In the genomic region with DNA sequence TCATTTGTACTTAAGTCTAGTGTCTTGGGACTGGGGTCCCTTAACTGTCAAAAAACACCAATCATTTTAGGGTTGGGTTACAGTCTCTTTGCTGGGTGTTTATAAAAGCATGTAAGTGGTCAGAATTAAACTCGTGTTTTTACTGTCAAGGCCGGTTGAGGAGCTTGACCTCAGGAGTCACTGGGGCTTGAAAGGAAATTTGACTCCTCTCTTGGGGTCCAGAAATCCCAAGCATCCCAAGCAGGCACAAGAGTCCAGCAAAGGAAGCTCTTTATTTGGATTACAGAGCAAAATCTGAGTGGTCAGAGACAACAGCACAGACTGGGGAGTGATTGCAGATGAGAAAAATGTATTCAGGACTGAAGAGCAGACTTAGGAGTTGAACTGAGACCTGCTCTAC, we compare ENCODE assay signal across 19 mouse cellular contexts. TPM values are rescaled to one million over a fixed set of nuclear protein-coding genes. Genes with fewer than 3 reads are reported as not detected.
"Had no signal": no experiment of that assay in that cellular context is flagged by ENCODE, and none has a peak within 500 bp of the region (broad histone marks: within the 10 kb centered on the region; RNA-seq: fewer than 3 reads in every experiment).

No protein-coding gene starts in this region.

- H3K4me3 ChIP-seq: limb, embryonic 15.5 days; liver, embryonic 12.5 days; midbrain, embryonic 15.5 days; neural tube, embryonic 13.5 days had no signal

- H3K27me3 ChIP-seq: limb, embryonic 15.5 days; liver, embryonic 12.5 days; midbrain, embryonic 15.5 days; neural tube, embryonic 13.5 days had no signal

- H3K9me3 ChIP-seq: limb, embryonic 15.5 days; midbrain, embryonic 15.5 days; neural tube, embryonic 13.5 days had no signal

- H3K4me1 ChIP-seq: limb, embryonic 15.5 days; liver, embryonic 12.5 days; midbrain, embryonic 15.5 days; neural tube, embryonic 13.5 days had no signal

- H3K9ac ChIP-seq: limb, embryonic 15.5 days; liver, embryonic 12.5 days; lung, embryonic 14.5 days; midbrain, embryonic 15.5 days; neural tube, embryonic 13.5 days had no signal

- DNase-seq: kidney, adult 18-20 months; kidney, postnatal 14 days; layer of hippocampus, adult 9-11 months; layer of hippocampus, postnatal 36 days; lung, embryonic 14.5 days; lung, postnatal 10 days; lung, postnatal 4 days; retina, postnatal 1 day; right cerebral cortex, postnatal 4 days; spleen, adult 18-20 months; thymus, adult 2 months; thymus, postnatal 25 days had no signal

- H3K27ac ChIP-seq: limb, embryonic 15.5 days; liver, embryonic 12.5 days; midbrain, embryonic 15.5 days; neural tube, embryonic 13.5 days had no signal

- ATAC-seq: liver, embryonic 12.5 days; midbrain, embryonic 15.5 days had no signal

- H3K36me3 ChIP-seq: limb, embryonic 15.5 days; liver, embryonic 12.5 days; midbrain, embryonic 15.5 days; neural tube, embryonic 13.5 days had no signal

- H3K4me2 ChIP-seq: limb, embryonic 15.5 days; liver, embryonic 12.5 days; lung, embryonic 14.5 days; midbrain, embryonic 11.5 days; midbrain, embryonic 15.5 days; neural tube, embryonic 13.5 days had no signal

RNA-seq across cellular contexts. Expression of a gene that starts 7.7 kb away (rescaled TPM):
- total RNA-seq: monocyte, adult 5-6 weeks had no signal

RNA-seq across cellular contexts. Expression of a gene that starts 29.0 kb away (rescaled TPM):
- total RNA-seq: megakaryocyte, adult 5-6 weeks; monocyte, adult 5-6 weeks had no signal

RNA-seq across cellular contexts. Expression of a gene that starts 29.7 kb away (rescaled TPM):
- total RNA-seq: megakaryocyte, adult 5-6 weeks; monocyte, adult 5-6 weeks had no signal
- polyA plus RNA-seq: limb, embryonic 15.5 days; liver, embryonic 12.5 days had no signal

RNA-seq across cellular contexts. Expression of a gene that starts 55.5 kb away (rescaled TPM):
- total RNA-seq: megakaryocyte, adult 5-6 weeks; monocyte, adult 5-6 weeks had no signal
